Mouse (Mus musculus): ENCODE data around the gene Rab26.

Rab26 gene

DNA sequence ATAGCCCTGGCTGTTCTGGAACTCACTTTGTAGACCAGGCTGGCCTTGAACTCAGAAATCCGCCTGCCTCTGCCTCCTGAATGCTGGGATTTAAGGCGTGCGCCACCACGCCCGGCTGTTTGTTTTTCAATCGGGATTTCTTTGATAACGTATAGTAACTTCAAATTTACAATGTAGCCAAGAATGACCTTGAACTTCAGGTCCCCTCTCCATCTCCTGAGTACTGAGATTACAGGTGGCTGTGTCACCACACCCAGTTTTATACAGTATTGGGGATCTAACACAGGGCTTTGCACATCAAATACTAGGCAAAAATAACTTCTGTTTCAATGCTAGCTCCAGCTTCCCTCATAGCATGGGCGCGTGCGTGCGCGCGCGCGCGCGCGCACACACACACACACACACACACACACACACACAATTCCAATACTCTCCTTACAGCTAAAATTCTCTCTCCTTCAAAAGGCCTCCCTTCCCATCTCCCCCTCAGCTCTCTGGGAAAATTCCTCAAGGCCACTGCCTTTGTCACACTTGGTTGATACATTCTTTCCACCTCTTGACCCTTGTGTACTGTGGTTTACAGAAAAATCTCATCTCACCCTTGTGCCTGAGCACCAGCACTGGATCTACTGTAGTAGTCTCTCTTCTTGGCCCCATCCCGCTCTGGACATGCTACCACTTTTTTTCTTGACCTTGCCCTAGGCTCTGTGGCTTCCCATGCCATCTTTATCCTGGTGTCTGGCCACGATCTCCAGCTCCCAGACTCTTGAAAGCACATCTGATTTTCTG is 52.8 kb downstream of the Rab26 start:
- intact Hi-C loops (cut with DNase I) = no loop called here

DNA sequence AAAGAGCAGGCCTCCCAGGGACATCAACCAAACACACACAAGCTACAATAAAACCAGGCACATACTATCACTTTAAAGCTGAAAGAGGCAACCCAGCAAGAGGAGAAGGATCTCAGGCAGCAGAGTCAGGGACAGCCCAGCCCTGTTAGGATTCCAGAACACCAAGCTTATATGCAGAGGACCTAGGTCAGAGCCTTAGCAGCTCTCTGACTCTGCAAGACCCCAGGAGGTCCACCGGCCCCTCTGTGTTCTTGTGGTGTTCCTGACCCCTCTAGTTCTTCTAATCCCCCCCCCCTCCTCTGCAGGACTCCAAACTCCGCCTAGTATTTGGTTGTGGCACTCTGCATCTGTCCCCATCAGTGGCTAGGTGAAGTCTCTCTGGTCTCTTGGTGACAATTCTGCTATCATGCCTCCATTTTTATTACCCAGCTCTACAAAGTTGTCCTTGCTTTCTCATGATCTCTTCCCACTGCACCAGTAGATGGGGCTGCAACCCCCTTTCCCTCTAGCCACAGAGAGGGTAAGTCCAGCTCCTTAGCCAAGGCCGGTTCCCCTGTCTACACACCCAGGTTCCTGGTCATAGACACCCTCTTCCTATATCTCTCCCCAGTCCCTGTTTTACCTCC is 53.7 kb downstream of the Rab26 start:
- intact Hi-C loops (cut with DNase I) = no loop called here

DNA sequence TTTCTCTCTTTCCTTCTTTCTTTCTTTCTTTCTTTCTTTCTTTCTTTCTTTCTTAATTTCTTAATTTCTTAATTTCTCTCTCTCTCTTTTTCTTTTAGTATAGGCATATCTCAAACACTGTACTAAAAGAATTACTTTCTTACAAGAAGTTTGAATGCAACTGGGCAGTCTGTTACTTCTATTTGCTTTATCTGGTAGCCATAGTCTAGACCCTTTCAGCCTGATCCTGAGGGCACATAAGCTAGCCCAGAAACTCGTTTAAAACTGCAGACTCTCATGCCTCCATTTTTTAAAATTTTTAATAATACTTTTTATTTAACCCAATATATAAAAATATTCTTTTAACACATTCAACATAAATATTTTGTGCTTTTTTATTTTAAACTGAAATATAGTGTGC is 54.6 kb downstream of the Rab26 start:
- intact Hi-C loops (cut with DNase I) = loop anchor here (5.0 kb wide), 1 partner anchor 33 kb away; no protein-coding TSS in a partner anchor

DNA sequence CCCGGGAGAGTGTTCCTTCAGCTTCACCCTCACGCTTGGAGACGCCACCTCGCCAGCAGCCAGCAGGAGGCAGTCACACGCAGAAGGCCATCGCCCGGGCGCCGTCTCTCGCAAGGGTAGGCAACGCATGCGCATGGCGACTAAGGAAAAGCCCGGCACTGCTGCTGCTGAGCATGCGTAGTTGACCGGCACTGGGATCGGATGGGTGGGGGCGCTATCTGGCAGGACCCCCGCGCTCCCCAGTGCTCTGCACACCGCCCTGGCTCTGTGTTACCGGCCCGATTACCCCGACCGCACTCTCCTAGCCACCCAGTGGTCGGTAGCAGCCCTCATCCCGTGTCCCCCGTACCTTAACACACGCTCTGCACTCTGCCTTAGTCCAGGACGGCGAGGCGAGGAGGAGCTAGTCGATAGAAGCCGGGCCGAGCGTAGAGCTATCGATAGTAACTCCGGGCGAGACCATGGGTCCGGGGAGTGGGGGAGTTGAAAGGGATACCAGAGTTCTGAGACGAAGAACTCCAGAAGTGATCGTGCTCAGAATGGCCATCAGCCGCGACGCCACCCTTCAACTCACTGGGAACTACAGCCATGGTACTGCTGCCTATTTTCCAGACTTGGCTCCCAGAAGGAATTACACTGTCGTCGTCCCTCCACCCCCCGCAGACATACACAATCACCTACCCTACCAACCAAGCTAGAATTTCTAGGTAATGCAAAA is 55.2 kb downstream of the Rab26 start, which contains the start of gene Mlst8:
Gene Mlst8 (minus strand): TSS at position 416 of the 718 bp plus-strand sequence.
- intact Hi-C loops (cut with DNase I) = loop anchor here (5.0 kb wide), 1 partner anchor 33 kb away; no protein-coding TSS in a partner anchor

DNA sequence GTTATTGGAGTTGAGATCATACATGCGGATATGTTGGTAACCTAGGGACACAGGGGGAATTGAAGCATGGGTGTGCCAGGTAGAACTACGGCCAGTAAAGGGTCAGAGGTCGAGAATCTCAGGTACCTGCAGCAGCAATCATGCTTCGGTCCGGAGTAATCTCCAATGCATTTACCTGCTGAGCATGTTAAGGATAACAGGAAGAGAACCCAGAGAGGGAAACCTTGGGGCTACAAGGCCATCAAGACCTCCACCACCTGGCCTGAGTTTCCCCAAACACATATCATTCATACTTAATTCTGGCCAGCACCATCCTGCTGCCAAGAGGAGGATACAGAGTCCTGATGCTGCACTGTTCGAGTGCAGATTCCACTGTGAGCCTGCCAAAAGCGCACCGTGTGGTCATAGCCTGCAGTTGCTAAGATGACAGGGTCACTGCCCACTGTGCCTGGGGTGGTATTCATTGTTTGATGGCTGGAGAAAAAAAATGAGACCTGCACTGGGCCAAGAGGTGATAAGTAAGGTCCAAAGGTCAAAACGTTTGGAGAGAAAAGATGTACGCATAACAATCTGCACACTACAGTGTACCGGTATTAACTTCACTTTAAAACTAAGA is 55.9 kb downstream of the Rab26 start:
- intact Hi-C loops (cut with DNase I) = loop anchor here (5.0 kb wide), 1 partner anchor 34 kb away; no protein-coding TSS in a partner anchor
